Mouse (Mus musculus) myocyte (in vitro differentiated cells): Measurements from ENCODE around the gene Stk38. TPM values are rescaled to one million over a fixed set of nuclear protein-coding genes. Genes with fewer than 3 reads are reported as not detected.

Experiments used
- H3K27me3 ChIP-seq: one replicate; pipeline ENCODE4 v1.6.1; 2011; ENCODE audit not compliant: control insufficient read depth, insufficient read depth, insufficient read length
- H3K36me3 ChIP-seq: one replicate; pipeline ENCODE4 v1.6.1; 2011; ENCODE audit not compliant: control insufficient read depth, insufficient read depth
- H3K4me2 ChIP-seq: one replicate; pipeline ENCODE4 v1.6.1; 2011; ENCODE audit warnings: low read depth, control low read depth
- H3K4me3 ChIP-seq: one replicate; pipeline ENCODE4 v1.5.1; 2011; ENCODE audit warnings: mild to moderate bottlenecking, control low read depth, moderate library complexity
- H3K79me2 ChIP-seq: one replicate; pipeline ENCODE4 v1.6.1; 2011; ENCODE audit not compliant: control insufficient read depth, insufficient read depth
- H3ac ChIP-seq: one replicate; pipeline ENCODE4 v1.6.1; 2011; ENCODE audit not compliant: control insufficient read depth, insufficient read length
- CEBPB ChIP-seq: IDR thresholded peaks from 2 replicates; pipeline ENCODE4 v1.6.1; 2011; ENCODE audit warnings: mild to moderate bottlenecking, moderate library complexity; ENCODE audit not compliant: poor library complexity, insufficient read depth, severe bottlenecking
- E2F4 ChIP-seq: IDR thresholded peaks from one replicate; pipeline ENCODE4 v1.6.1; 2011; ENCODE audit warnings: mild to moderate bottlenecking, control low read depth, moderate library complexity; ENCODE audit not compliant: insufficient read depth
- MAX ChIP-seq: IDR thresholded peaks from one replicate; pipeline ENCODE4 v1.6.1; 2011; ENCODE audit warnings: low read depth, mild to moderate bottlenecking, control low read depth
- MYOD1 ChIP-seq, 3 experiments: IDR thresholded peaks; one replicate each; pipeline ENCODE4 v1.6.1; 2011; ENCODE audit warnings: control low read depth in 2 of 3, low read depth in 2 of 3, mild to moderate bottlenecking in 2 of 3, moderate library complexity in 1 of 3; ENCODE audit not compliant: insufficient read length in 2 of 3, control insufficient read depth in 1 of 3
- MYOG ChIP-seq, 3 experiments: IDR thresholded peaks; one replicate each; pipeline ENCODE4 v1.6.1; 2011; ENCODE audit warnings: control low read depth in 2 of 3, low read depth in 2 of 3, mild to moderate bottlenecking in 2 of 3; ENCODE audit not compliant: insufficient read length in 2 of 3, control insufficient read depth in 1 of 3, insufficient read depth in 1 of 3
- POLR2A ChIP-seq: IDR thresholded peaks from one replicate; pipeline ENCODE4 v1.6.1; 2011; ENCODE audit warnings: low read depth, mild to moderate bottlenecking, control low read depth, moderate library complexity; ENCODE audit not compliant: insufficient read length
- POLR2AphosphoS2 ChIP-seq: IDR thresholded peaks from one replicate; pipeline ENCODE4 v1.6.1; 2011; ENCODE audit warnings: low read depth, control low read depth; ENCODE audit not compliant: insufficient read length
- REST ChIP-seq: IDR thresholded peaks from one replicate; pipeline ENCODE4 v1.6.1; 2011; ENCODE audit warnings: mild to moderate bottlenecking, control low read depth, moderate library complexity; ENCODE audit not compliant: insufficient read depth, insufficient read length
- SRF ChIP-seq: IDR thresholded peaks from one replicate; pipeline ENCODE4 v1.6.1; 2011; ENCODE audit warnings: low read depth; ENCODE audit not compliant: control insufficient read depth, insufficient read length
- TCF12 ChIP-seq: IDR thresholded peaks from one replicate; pipeline ENCODE4 v1.6.1; 2011; ENCODE audit warnings: mild to moderate bottlenecking, control low read depth; ENCODE audit not compliant: poor library complexity, insufficient read depth, severe bottlenecking
- TCF3 ChIP-seq: IDR thresholded peaks from one replicate; pipeline ENCODE4 v1.6.1; 2011; ENCODE audit warnings: low read depth, control low read depth; ENCODE audit not compliant: insufficient read length
- USF1 ChIP-seq: IDR thresholded peaks from one replicate; pipeline ENCODE4 v1.6.1; 2011; ENCODE audit warnings: low read depth, mild to moderate bottlenecking, control low read depth, moderate library complexity
- polyA plus RNA-seq: library from polyadenylated mRNA; unstranded; fragments of >200 nt; fragmentation: generic; extraction: Trizol; gene quantifications from one replicate; pipeline ENCODE4 v1.2.1, GENCODE M21; 2012; ENCODE audit warnings: missing spikeins

The Stk38 gene
- polyA plus RNA-seq, 1 experiment, result 28.3 TPM

GRCm38 (mm10) chr17:29026652-29027356 lies 19.0 kb upstream of the Stk38 start:
- Histone ChIP-seq H3K36me3 (no peaks in the 10 kb centered on the region), H3K79me2 (no peaks in the 10 kb centered on the region), H3K27me3 (no peaks in the 10 kb centered on the region), H3ac (no peak overlapping the region), H3K4me2 (no peak overlapping the region), H3K4me3 (no peak overlapping the region)
- TF ChIP-seq REST (no peak), SRF (no peak), MYOG (IDR thresholded peaks at IDR 0.05; ENCODE audit: control insufficient read depth in 1 of 3, insufficient read depth in 1 of 3, insufficient read length in 2 of 3, low read depth in 2 of 3) (no peak)

- Histone ChIP-seq H3K27me3 (no peaks in the 10 kb centered on the region), H3K36me3 (no peaks in the 10 kb centered on the region), H3ac (no peak overlapping the region), H3K79me2 (no peaks in the 10 kb centered on the region), H3K4me3 (no peak overlapping the region), H3K4me2 (no peak overlapping the region)
- TF ChIP-seq MYOG (IDR thresholded peaks at IDR 0.05; ENCODE audit: control insufficient read depth in 1 of 3, insufficient read depth in 1 of 3, insufficient read length in 2 of 3, low read depth in 2 of 3), result no peak
- no peak for TF ChIP-seq MYOD1 (IDR thresholded peaks at IDR 0.05; ENCODE audit: control insufficient read depth in 1 of 3, insufficient read length in 2 of 3, low read depth in 2 of 3)
- no peak for TF ChIP-seq MAX
- no peak for TF ChIP-seq POLR2A
- TF ChIP-seq TCF3, result no peak
- no peak for TF ChIP-seq E2F4
- TF ChIP-seq SRF, result no peak
- TF ChIP-seq REST, result no peak
- TF ChIP-seq POLR2AphosphoS2, result no peak
- TF ChIP-seq USF1, result no peak
- TF ChIP-seq CEBPB, result no peak
- TF ChIP-seq TCF12, result no peak
These were observed 17.2 kb upstream of the Stk38 start for GRCm38 (mm10) chr17:29024896-29025565.

GRCm38 (mm10) chr17:29024047-29024892 lies 16.5 kb upstream of the Stk38 start:
- Histone ChIP-seq H3K36me3 (no peaks in the 10 kb centered on the region), H3ac (no peak overlapping the region), H3K27me3 (no peaks in the 10 kb centered on the region), H3K4me3 (no peak overlapping the region), H3K79me2 (no peaks in the 10 kb centered on the region), H3K4me2 (no peak overlapping the region)
- TF ChIP-seq TCF12 (no peak), POLR2A (no peak), SRF (no peak), MYOG (IDR thresholded peaks at IDR 0.05; ENCODE audit: control insufficient read depth in 1 of 3, insufficient read depth in 1 of 3, insufficient read length in 2 of 3, low read depth in 2 of 3) (no peak), MYOD1 (IDR thresholded peaks at IDR 0.05; ENCODE audit: control insufficient read depth in 1 of 3, insufficient read length in 2 of 3, low read depth in 2 of 3) (no peak), POLR2AphosphoS2 (no peak), REST (no peak), USF1 (no peak), E2F4 (no peak), TCF3 (no peak), MAX (no peak), CEBPB (no peak)

- H3K79me2 ChIP-seq, result no peaks in the 10 kb centered on the region
- TF ChIP-seq SRF (no peak), MYOG (IDR thresholded peaks at IDR 0.05; ENCODE audit: control insufficient read depth in 1 of 3, insufficient read depth in 1 of 3, insufficient read length in 2 of 3, low read depth in 2 of 3) (no peak), MAX (no peak), TCF3 (no peak), USF1 (no peak), POLR2A (no peak), E2F4 (no peak), CEBPB (no peak), MYOD1 (IDR thresholded peaks at IDR 0.05; ENCODE audit: control insufficient read depth in 1 of 3, insufficient read length in 2 of 3, low read depth in 2 of 3) (no peak), POLR2AphosphoS2 (no peak), REST (no peak), TCF12 (no peak)
- H3K4me3 ChIP-seq, result no peak overlapping the region
These were observed 15.6 kb upstream of the Stk38 start for GRCm38 (mm10) chr17:29023346-29023745.

More at GRCm38 (mm10) chr17:29023346-29023745, 15.6 kb upstream of the Stk38 start:
- no peaks in the 10 kb centered on the region for H3K27me3 ChIP-seq
- H3K36me3 ChIP-seq, result no peaks in the 10 kb centered on the region
- H3K4me2 ChIP-seq, result no peak overlapping the region
- no peak overlapping the region for H3ac ChIP-seq
